Mouse (Mus musculus) left cerebral cortex, adult 9 months (tissue): ENCODE data around the gene Icam5.
A peak's percentile ranks its signal among the peaks of the same experiment; 100 is the strongest.
"Not testable (repeated sequence)": the region's sequence is repeated elsewhere in the genome, so short reads cannot be mapped to it uniquely, and the experiment has no call there.

Experiments
- DNase-seq, 2 experiments: peaks; one replicate each; pipeline ENCODE4 v3.0.0; 2022; ENCODE audit warnings: low spot score in 2 of 2

Icam5 gene

DNA sequence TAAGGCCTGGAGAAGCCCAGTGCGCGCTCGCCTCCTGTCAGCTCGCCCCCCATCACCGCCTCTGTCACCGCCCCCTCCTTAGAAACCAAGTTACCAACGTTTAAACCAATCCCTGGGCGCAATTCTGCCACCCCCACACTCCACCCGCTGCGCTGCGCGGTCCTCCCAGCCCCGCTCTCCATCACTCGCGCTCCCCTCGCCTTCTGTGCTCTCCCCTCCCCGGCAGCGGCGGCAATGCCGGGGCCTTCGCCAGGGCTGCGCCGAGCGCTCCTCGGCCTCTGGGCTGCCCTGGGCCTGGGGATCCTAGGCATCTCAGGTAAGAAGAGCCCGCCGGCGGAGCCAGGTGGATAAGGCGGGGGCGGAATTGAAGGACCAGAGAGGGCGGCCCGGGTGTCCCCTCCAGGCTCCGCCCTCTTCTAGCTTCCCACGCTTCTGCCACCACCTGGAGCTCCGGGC is at the start of gene Icam5:
Gene Icam5 (plus strand): TSS at position 178 of the 456 bp plus-strand sequence.
- peak; percentile 83 to 87 for DNase-seq

DNA sequence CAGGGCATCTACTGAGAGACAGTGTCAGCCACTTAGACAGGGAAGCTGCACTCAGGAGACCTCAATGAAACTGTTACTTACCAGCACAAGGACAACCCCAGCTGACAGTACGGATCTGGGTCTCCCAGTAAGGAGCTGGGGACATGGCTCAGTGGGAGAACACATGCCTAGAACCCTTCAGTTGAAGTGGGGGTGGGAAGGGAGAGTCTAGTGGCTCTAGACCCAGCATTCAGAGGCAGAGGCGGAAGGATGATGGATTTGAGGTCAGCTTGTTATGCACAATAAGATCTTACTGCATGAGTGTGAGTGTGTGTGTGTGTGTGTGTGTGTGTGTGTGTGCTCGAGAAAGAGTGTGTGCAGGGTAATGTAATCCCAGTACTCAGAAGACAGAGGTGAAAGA is 49.7 kb upstream of the Icam5 start:
- DNase-seq, result no peak

DNA sequence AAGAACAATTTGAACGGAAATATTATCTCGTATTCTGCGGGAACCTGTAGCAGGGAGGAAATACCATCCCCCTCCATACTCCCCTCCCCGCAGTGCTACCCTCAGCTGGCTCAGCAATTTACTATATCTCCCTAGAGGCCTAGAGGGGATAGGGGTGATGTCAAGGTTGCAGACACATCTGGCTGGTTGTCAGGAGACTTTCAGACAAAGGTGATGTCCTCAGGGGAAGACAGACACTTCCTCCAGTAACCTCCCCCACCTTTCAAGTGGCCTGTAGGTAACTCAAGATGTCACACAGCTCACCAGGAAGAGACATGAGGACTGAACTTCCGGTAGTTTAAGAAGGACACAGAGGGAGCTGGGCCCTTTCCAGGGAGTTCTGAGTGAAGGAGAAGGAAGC is 48.7 kb upstream of the Icam5 start:
- DNase-seq, result no peak

DNA sequence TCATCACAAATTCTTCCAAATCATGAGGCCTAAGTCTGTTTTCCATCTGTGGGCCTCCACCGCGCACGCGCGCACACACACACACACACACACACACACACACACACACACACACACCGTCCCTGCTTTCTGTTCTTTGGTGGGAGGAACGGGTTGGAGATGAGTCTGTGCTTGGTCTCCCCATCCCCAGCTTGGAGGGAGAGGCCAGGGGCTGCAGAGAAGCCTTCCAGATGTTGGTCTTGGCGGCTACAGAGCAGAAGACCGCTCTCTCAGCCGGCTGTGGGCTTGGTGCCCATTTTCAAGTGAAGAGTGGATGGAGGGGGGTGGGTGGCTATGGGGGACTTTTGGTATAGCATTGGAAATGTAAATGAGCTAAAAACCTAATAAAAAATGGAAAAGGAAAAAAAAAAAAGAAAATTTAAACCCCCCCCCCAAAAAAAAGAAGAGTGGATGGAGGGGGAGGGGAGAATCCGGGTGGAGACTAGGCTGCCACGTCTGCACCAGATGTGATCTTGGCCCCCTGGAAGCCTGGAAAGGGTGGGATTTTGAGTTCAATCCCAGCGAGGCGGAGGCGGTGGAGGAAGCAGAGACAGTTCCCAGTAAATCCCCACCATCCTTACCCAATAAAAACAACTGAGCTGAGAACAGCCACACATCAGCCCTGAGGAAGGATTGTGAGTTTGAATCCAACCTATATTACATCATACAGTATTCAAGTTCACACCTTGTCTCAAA is 44.8 kb upstream of the Icam5 start:
- no peak for DNase-seq

DNA sequence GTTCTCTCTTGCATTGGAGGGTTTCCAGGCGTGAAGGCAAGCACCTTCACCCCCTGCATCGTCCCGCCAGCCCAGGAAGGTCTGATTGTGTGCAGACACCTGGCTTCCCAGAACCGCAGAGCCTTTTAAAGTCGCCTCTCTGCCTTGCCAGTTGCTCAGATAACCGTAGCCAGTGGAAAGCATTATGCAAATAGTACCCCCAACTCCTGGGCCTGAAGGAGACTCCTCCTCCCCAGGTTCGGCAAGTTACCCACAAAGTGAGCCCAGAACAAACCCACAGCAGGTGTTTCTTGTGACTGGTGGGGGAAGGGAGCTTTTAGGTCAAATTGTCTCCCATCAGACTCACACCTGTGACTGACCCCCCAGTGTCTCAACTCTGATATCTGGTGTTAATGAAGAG is 43.9 kb upstream of the Icam5 start:
- DNase-seq, result no peak

DNA sequence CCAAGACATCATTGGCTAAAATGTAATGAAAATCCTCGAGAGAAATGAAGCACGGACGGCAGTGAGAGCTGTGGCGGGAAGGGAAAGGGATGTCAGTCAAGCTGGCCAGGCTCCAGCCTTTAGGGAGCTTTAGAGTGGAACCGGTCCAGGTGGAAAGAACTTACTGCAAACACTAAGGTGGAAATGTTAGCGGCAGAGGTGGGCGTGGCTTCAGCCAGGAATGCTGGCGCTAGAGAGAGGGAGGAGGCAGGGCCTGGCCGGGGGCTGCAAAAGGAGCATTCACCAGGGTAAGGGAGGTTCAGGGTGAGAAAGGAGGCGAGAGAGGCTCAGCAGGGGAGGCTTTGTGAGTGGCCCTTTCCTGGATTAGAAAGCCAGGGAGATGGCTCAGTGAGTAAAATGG is 41.0 kb upstream of the Icam5 start:
- no peak for DNase-seq

DNA sequence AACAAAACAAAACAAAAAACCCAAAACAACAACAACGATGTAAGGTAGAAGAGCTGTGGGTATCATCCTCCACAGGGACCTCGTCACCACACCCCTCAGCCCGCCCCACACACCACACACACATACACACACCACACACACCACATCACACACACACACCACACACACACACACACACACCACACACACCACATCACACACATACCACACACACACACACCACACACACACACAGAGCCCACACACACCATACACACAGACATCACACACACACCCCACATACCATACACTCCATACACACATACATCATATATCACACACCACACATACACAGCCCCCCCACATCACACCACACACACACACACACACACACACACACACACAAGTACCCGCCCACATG is 40.3 kb upstream of the Icam5 start:
- DNase-seq, result no peak

DNA sequence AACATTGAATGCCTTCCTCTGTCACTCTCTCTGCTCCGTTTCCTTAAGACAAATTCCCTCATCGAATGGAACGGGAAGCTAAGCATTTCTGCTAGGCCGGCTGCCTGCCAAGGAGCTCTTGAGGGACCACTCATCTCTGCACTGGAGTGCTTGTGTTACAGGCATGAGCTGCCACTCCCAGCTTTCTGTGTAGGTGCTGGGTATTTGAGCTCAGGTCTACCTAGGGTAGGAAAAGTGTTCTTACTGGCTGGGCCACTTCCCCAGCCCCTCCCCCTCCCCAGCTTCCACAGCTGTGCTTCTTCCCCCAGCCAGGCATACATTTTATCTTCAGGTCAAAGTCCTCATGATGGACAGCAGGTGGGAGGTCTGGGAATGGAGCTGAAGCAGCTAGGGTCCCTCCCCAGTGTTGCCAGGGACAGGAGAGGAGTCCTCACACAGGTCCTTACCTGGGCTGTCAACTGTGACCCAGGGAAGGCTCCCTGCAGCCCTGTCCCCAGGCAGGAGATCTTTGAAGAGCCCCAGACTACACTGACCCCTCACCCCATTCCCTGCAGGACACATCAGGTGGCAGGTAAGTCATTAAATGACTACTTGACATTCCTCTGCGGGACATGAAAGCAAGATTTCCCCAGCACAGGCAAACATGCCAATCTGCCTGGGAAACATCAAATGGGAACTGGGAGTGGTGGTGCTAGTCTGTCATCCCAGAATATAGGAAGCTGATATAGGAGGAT is 38.5 kb upstream of the Icam5 start:
- no peak for DNase-seq

DNA sequence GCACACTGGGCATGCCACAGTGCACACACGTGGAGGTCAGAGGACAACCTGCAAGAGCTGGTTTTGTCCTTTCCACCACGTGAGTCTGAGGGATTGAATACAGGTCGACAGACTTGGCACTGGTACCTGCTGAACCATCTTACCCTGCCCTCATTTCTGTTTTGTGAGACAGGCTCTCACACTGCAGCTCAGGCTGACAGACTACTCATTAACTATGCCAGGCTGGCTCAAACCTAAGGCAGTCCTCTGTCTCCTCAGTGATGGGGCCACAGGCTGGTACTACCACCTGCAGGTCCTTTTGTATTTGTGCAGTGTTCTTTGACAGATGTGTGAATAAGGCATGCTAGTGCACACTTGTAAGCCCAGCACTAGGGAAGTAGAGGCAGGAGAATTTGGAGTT is 36.8 kb upstream of the Icam5 start:
- no peak for DNase-seq

DNA sequence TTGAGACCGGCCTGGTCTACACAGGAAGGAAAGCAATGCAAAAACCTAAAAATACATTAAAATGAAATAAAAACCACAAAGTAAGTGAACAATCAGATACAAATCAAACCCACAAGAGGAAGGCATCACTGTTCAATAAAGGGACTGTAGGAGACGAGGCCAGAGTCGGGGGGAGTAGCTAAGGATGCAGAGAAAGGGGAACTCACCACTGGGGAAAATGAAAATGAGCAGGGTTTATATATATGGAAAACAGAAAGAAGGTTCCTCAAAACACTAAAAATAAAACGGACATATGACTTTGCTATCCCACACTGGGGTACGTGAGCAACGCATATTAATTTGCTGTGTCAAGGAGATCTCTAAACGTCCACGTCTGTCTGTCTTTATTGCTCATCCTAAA is 34.8 kb upstream of the Icam5 start:
- DNase-seq, result no peak

DNA sequence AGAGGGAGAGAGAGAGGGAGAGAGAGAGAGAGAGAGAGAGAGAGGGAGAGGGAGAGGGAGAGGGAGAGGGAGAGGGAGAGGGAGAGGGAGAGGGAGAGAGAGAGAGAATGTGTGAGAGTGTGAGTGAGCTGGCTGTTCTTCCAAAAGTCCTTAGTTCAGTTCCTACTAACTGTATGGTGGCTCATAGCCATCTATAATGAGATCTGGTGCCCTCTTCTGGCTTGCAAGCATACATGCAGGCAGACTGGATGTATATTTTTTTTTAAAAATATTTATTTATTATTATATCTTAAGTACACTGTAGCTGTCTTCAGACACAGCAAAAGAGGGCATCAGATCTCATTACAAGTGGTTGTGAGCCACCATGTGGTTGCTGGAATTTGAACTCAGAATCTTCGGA is 33.5 kb upstream of the Icam5 start:
- DNase-seq, result not testable (repeated sequence)

DNA sequence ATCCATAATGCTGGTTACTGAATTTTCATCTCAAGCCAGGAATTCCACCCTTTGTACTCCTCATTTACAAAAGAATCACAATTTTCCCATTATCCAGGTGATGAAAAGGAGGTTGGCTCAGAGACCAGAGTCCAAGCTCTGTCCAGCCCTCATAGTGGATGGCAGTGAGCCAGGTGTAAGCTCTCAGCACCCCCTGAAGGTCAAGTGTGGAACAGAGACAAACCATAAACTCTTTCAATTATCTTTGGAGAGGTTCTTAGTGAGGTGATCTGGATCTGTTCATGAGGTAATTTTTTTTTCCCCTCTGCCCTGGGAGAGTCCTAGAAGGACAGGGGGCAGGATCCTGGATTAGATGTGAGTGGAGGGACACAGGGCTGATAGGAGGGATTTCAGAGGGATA is 31.1 kb upstream of the Icam5 start:
- DNase-seq, result no peak

DNA sequence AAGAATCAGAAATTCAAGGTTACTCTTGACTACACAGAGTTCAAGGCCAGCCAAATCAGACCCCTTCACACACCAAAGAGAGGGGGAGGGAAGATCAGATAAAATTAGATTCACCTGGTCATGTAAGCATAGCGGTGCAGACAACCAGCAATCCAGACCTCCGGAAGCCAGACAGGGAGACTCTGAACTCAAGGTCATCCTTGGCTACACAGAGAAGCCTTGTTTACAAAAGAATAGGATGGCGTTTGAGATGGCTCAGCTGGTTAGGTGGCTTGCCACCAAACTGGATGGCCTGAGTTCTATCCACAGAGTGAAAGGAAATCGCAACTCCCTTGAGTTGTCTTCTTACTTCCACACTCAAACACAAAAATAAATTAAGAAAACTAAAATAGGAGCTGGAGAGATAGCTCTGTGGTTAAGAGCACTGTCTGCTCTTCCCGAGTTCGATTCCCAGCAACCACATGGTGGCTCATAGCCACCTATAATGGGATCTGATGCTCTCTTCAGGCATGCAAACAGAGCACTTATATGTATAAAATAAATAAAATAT is 30.1 kb upstream of the Icam5 start:
- no peak for DNase-seq

DNA sequence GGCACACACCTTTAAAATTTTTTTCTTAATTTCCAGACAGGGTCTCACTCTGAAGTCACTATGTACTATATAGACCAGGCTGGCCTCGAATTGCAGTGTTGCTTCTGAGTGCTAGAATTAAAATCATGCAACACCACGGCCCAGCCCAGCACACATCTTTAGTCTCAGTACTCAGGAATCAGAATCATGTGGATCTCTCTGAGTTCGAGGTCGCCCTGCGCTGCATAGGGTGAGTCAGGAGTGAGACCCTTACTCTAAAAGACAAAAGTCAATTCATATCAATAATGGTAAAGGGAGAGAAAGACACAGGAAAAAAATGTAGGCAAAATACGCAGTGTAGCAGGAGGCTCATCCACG is 29.6 kb upstream of the Icam5 start:
- no peak for DNase-seq

DNA sequence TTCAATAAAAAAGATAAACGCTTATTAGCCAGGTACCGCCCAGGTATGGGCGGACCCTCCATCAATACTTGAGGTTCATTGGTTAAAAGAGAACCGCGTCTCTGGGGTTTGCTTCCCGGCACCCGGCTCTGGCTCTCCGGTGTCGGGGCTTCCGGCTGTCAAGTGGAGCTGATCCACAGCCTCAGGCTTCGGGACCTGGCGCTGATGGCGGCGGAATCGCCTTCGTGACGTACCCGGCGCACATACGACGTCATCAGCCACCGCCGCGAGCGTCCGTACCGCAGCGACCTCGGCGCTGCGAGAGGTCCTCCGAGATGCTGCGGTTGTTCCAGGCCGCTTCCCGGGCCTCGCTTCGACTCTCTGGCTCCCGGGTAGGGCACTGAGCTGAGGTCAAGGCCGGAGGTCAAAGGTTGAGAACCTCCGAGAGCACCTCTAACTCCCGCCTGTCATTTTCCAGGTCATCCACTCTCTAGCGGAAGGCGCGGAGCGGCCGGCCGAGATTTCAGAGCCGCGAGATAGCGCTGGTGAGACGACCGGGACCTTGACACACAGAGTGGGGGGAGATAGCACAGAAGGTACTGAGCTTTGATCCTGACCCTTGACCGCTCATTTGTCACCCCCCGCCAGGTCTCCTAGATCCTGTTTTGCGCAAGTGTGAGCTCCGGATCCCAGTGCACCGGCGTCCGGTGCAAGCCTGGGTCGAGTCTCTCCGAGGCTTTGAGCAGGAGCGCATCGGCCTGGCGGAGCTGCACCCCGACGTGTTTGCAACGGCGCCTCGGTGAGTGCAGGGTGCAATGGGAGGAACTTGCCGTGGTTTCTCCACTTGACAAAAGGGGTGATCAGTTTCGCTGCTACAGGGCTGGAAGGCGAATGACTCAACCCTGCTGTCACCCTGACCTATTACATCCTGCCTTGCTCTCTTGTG is 29.0 kb upstream of the Icam5 start, which contains the start of gene Mrpl4:
Gene Mrpl4 (plus strand): TSS at position 112 of the 925 bp plus-strand sequence.
- DNase-seq, result peak; percentile 71 to 89

DNA sequence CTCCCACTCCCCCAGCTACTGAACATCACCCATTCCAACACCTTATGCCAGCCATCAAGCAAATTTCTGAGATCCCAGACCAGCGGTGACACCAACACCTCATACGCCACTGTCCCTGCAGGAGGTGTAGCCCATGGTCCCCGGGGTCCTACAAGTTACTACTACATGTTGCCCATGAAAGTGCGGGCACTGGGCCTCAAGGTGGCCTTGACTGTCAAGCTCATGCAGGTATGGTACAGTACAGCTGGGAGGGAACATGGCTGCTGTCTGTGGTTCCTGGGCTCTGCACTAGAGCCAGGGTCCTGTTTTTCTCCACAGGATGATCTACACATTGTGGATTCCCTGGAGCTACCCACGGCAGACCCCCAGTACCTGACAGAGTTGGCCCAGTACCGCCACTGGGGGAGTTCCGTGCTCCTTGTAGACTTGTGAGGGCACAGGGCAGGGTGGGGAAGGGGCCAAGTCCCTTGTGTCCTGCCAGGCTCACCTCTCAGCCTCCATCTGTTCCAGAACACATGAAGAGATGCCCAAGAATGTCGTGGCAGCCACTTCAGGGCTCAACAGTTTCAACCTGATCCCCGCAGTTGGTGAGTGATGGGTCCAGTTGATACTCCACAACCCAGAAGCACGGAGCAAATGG is 24.4 kb upstream of the Icam5 start:
- no peak for DNase-seq

DNA sequence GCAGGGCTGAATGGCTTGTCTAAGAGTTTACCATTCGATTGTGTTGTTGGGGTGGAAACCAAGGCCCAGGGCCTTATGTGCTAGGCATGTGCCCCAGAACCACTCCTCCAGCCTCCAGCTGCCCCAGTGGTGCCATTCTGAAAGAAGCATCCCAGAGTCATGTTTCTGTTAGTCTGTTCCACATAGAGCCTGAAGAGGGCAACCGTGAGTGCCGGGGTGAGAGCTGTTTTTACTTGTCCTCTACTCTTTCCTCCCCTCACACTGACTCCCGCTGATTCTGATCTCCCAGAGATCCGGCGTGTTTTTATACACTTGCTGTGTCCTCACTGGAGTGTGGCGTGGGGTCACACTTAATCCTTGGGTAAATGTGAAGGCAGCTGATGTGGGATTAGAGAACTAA is 23.9 kb upstream of the Icam5 start:
- no peak for DNase-seq

DNA sequence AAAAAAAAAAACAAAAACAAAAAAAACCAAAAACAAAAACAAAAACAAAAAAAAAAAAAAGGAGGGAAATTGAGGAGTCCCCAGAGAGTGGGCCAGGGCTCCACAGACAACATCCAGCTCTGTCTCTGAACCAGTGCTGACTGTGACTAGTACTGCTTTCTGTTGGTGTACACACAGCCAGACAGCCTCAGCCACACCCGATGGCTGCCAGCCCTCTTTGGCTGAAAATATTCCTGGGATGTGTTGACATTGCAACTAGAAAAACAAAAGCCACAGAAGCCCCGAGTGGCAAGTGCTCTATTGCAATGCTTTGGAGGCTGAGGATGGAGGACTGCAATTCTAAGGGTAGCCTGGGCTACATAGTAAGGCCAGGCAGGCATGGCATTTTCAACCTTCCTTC is 21.5 kb upstream of the Icam5 start:
- no peak for DNase-seq

DNA sequence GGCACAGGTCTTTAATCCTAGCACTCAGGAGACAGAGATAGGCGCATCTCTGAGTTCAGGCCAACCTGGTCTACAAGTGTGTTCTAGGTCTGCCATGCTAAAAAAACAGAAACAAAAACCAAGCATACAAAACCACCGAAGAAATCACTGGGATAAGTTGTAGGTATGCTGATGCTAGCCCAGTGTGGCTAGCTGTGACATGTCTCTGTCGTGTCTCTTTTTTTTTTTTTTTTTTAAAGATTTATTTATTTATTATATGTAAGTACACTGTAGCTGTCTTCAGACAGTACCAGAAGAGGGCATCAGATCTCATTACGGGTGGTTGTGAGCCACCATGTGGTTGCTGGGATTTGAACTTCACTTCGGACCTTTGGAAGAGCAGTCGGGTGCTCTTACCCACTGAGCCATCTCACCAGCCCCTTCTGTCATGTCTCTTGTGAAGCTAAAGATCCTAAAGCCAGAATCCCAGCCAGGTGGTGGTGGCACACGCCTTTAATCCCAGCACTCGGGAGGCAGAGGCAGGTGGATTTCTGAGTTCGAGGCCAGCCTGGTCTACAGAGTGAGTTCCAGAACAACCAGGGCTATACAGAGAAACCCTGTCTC is 20.8 kb upstream of the Icam5 start:
- not testable (repeated sequence) for DNase-seq

DNA sequence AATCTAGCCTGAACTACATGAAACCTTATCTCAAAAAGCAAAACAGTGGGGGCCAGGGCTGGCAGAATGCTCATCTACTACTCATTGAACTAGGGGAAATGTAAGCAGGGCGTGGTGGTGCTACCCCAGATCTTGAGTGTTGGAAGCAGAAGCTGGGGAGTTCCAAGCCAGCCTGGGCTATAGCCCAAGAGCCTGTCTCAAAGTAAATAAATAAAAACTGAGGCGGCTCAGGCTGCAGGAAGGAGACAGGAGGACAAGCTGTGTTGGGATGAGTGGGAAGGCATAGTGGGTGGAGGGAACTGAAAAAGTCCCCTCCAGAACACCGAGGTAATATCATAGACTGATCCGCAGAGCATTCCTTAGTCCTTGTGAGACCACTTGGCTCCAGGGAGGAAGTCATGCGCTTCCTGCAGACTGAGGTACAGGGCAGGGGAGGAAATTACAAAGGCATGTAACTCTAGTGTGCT is 20.0 kb upstream of the Icam5 start:
- no peak for DNase-seq

DNA sequence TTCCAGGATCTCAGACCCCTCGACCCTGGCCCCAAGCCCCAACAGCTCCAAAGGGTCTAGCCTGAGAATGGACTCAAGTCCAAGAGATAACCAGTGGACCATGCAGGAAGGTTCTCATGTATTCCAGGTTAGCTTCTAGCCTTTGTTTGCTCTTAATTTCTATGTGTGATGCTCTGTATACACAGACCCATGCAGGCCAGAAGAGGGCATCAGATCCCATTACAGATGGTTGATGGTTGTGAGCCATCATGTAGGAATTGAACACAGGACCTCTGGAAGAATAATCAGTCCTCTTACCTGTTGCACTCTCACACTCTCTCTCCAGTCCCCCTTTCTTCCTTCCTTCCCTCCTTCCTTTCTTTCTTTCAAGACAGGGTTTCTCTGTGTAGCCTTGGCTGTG is 19.5 kb upstream of the Icam5 start:
- DNase-seq, result no peak
